8 mouse cellular contexts compared by ENCODE assay signal in genomic region chr15:31365720-31366591, GRCm38 (mm10). TPM values are rescaled to one million over a fixed set of nuclear protein-coding genes. Genes with fewer than 3 reads are reported as not detected.
DNase-seq lines count a peak whose midpoint lies in the region; ATAC-seq and TF ChIP-seq lines count a peak whose summit lies in the region.

No protein-coding gene starts in this region.

- H3K9ac ChIP-seq in heart, embryonic 15.5 days: peak overlapping the region; percentile 69
- no peak overlapping the region for H3K9ac ChIP-seq in midbrain, embryonic 14.5 days (replicated peaks; ENCODE audit: low read length)

- H3K4me2 ChIP-seq in heart, embryonic 15.5 days: peak overlapping the region; percentile 99
- peak overlapping the region; percentile 99 for H3K4me2 ChIP-seq in midbrain, embryonic 14.5 days (ENCODE audit: low read length)

- 0 out of 2 replicates have a peak, but pooled peaks have one; percentile 13 for ATAC-seq in cerebellum, adult (ENCODE audit: insufficient number of reproducible peaks, low FRiP score, low TSS enrichment)
- ATAC-seq in heart, embryonic 15.5 days (replicated peaks; ENCODE audit: insufficient number of reproducible peaks, insufficient read depth, low FRiP score, low read depth): no peak
- ATAC-seq in midbrain, embryonic 14.5 days (ENCODE audit: low FRiP score, low TSS enrichment): no peak

- peaks cover 23% of the 10 kb centered on the region for H3K27me3 ChIP-seq in heart, embryonic 15.5 days
- peaks cover 47% of the 10 kb centered on the region for H3K27me3 ChIP-seq in midbrain, embryonic 14.5 days (ENCODE audit: control insufficient read depth, insufficient read depth, low read length)

- no peak for DNase-seq in cerebellum, adult 11-12 months
- peak; percentile 49 to 71 for DNase-seq in kidney, postnatal 25 days
- no peak for DNase-seq in midbrain, embryonic 14.5 days
- DNase-seq in right cerebral cortex, postnatal 25 days: no peak
- DNase-seq in ovary, adult 18-20 months (ENCODE audit: low spot score): no peak

- H3K4me3 ChIP-seq in cortical plate, adult 2 months (ENCODE audit: insufficient read depth, low read length): peak overlapping the region; percentile 96
- H3K4me3 ChIP-seq in heart, embryonic 15.5 days: peak overlapping the region; percentile 76
- H3K4me3 ChIP-seq in midbrain, embryonic 14.5 days (replicated peaks; ENCODE audit: low read depth, low read length): peak overlapping the region; percentile 43

- WGBS in heart, embryonic 15.5 days: 3% methylated on average over 37 of the region's 37 CpGs
- WGBS in midbrain, embryonic 14.5 days: 2% methylated on average over 37 of the region's 37 CpGs

- H3K27ac ChIP-seq in cortical plate, adult 2 months (ENCODE audit: insufficient read depth, low read length): peak overlapping the region; percentile 94
- 0 out of 2 replicates have a peak overlapping the region, but pooled peaks have one; percentile 28 for H3K27ac ChIP-seq in heart, embryonic 15.5 days
- no peak overlapping the region for H3K27ac ChIP-seq in midbrain, embryonic 14.5 days (replicated peaks; ENCODE audit: low read depth, low read length)

- TF ChIP-seq CTCF in cortical plate, adult 2 months (IDR thresholded peaks at IDR 0.05; ENCODE audit: extremely low read depth, insufficient read depth, low read length): no peak

- H3K9me3 ChIP-seq in heart, embryonic 15.5 days (replicated peaks): no peaks in the 10 kb centered on the region
- no peaks in the 10 kb centered on the region for H3K9me3 ChIP-seq in midbrain, embryonic 14.5 days (ENCODE audit: control insufficient read depth, low read length)

- H3K4me1 ChIP-seq in cortical plate, adult 2 months (ENCODE audit: control insufficient read depth, insufficient read depth, low read length): no peaks in the 10 kb centered on the region
- H3K4me1 ChIP-seq in heart, embryonic 15.5 days (replicated peaks): peaks cover 34% of the 10 kb centered on the region
- H3K4me1 ChIP-seq in midbrain, embryonic 14.5 days (ENCODE audit: control insufficient read depth, insufficient read depth, low read length): peaks cover 9% of the 10 kb centered on the region

- TF ChIP-seq POLR2A in cortical plate, adult 2 months (IDR thresholded peaks at IDR 0.05; ENCODE audit: extremely low read depth, insufficient read depth, low read length): no peak

- no peaks in the 10 kb centered on the region for H3K36me3 ChIP-seq in heart, embryonic 15.5 days
- no peaks in the 10 kb centered on the region for H3K36me3 ChIP-seq in midbrain, embryonic 14.5 days (ENCODE audit: control insufficient read depth, insufficient read depth, low read length)

RNA-seq across cellular contexts. Expression of gene Ankrd33b, which starts 1.6 kb away (rescaled TPM):
- polyA plus RNA-seq in cortical plate, adult 2 months (2012; rRNA removed): 33.9 and 34.5 TPM in 2 replicates
- 3.5 and 4.3 TPM in 2 replicates for polyA plus RNA-seq in heart, embryonic 15.5 days (2015; fragmentation: Nextera tagmentation; extraction: Ambion mirVana)
- 0.18 and 0.64 TPM in 2 replicates for polyA plus RNA-seq in midbrain, embryonic 14.5 days (2014; fragmentation: Nextera tagmentation; extraction: Ambion mirVana)

Comparison
In these comparisons a context has a peak if more than half of its experiments do, and no peak if none do; other contexts are left out.
1. DNase-seq: peak in kidney, postnatal 25 days (2 of 2); none in cerebellum, adult 11-12 months (single experiment), midbrain, embryonic 14.5 days (single experiment), right cerebral cortex, postnatal 25 days (single experiment) and ovary, adult 18-20 months (single experiment).
2. H3K4me3 ChIP-seq: peak in every context shown above with its lines; median percentile 96 in cortical plate, adult 2 months; 76 in heart, embryonic 15.5 days; 43 in midbrain, embryonic 14.5 days.